Mouse (Mus musculus): ENCODE data around the gene Xrcc5.

Xrcc5 gene

DNA sequence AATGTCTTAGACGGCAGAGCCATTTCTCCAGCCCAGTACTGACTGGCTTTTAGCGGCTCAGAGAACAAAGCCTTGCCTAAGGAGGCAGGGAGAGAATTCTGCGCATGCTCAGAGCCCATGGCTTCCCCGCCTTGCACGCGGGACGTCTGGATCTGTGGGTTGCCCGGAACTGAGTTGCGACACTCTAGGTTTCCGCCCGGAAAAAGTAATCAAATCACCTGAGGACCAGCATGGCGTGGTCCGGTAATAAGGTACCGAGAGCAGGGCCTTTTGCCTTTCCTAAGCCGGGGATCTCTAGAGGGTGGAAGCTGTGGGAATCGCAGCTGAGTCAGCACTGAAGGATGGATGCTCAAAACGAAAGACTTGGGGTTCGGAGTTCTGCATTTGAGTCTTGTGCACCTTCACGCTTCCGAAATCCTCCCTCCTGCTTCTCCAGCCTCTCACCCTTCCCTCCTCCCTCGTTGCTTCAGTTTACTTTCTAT, at the start of gene Xrcc5:
Gene Xrcc5, plus strand, starts transcription at position 105 of the 482 bp plus-strand sequence.
- DNase-seq = peak; percentile 92

DNA sequence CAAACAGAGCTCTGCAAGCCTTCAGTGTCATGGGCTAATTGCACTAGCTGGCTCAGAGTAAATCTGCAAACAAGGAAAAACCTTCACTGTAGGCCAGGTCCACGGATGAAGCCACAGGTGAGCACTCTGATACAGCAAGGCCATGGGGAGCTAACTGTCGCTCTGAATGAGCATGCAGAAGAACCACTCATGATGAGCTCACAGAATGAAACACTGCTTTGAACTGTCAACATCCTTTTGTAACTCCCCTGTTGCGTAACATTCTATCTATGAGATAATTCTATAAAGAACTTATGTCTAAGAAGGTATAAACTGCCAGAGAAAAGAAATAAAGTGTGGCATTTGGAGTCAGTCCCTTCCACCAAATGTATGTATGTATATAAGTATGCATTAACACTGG, 44.1 kb upstream of the Xrcc5 start:
- no peak for DNase-seq

DNA sequence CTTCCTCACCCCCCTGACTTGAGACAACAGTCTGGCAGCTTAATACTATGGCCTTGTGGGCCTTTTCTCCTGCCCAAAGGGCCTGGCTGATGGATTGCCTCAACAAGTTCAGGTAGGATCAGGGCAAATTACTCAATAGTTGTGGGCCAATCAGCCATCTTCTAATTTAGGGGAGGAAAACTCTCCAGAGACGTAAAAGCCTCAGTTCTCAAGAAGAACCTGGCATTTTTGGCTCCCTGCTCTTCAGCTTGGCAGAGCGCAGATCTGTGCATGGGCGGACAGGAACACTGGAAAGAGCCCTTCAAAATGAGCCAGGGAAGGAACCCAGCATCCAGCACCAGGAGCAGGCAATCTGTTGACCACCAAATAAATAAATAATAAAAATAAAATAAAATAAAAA, 29.1 kb upstream of the Xrcc5 start:
- no peak for DNase-seq

DNA sequence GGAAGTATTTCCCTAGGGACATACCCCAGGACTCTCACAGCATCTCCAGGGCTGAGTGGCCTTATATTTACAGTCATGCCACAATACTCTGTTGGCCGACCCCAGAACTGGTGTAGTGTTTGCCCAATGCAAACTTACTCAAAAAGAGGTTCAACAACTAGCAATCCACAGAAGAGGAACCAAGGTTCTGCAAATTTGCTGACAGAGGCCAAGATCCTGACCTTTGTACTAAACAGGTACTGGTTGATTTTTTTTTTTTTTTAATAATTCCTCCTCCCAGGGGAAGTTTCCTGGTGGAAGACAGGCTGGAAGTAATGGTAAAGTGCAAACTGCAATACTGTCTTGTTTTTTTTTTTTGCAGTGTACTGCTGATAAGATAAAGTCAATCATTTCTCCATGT, 24.6 kb upstream of the Xrcc5 start:
- no peak for DNase-seq

DNA sequence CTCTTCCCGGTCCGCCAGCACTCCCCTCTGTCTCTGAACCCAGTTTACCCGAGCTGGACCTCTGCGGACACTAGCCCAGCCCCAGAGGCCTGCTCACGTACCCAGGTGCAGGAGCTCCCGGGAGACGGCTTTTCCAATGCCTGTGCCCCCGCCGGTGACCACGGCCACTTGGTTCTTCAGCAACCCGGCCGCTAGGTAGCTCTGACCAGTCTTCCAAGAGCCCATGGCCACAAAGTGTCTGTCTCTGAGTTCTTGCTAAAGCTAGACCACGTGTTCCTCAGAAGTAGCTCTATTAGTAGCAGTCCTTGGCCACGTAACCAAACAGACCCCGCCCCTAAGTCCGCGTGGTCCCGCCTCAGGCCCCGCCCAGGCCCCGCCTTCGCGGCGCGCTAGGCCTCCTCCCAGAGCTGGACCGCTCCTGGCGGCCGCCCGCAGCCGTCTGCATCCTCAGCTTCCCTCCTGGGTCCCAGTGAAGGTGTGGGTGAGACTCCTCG, 23.2 kb upstream of the Xrcc5 start, which contains the start of the genes Pecr and Tmem169:
Gene Pecr, minus strand, starts transcription at position 323 of the 494 bp plus-strand sequence.
Gene Tmem169, plus strand, starts transcription at position 378 of the 494 bp plus-strand sequence.
- DNase-seq = peak; percentile 81

DNA sequence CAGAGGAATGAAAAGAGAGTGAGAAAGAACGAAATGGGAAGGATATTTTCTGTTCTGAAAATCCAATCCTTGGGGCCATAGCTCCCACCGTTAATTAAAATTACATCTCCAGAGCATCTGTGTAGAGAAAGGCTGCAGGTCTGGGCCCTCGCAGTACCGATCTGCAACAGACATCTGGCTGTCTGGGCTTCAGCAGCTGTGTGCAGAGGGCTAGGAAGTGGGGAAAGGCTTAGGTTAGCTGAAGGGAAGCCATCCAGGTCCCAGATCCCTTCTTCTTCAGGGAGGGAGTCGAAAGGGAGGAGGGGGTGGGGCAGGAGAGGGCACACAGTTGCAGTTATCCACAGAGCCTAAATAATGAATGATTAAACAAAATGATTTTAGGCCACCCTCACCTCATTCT, 22.7 kb upstream of the Xrcc5 start:
- DNase-seq = no peak

DNA sequence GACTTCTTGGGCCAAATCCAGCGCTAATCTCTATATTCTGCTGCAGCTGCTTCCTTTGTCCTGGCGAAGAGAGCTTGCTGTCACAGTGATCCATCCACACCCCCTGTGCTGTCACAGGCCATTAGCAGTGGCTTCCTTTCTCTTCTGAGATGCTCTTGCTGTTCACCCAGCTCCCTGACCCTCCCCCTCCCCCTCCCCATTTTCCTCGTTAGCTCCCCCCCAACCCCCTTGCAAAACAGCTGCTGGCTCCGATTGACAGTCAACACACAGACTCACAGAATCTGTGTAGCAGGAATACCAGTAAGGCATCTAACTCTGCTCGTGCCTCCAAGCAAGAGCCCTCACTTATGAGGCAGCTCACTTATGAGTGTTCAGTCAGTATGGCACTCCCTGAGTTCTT, 20.3 kb upstream of the Xrcc5 start:
- no peak for DNase-seq

DNA sequence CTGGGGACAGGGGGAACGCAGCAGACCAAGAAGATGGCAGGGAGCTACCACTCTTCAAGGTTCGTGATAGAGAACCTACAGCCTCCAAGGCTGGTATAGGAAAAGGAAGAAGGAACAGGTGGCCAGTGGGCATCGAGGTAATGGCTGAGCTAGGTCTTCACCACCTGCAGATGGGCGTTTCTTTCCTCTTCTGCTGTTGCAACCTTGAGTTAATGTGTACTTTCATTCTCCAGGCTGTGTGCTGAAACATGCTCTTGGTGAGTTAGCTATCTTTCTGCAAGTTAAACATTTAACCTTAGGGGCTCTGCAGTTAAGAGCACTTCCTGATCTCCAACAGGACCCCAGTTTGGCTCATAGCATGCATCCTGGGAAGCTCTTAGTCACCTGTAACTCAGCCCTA, 19.3 kb upstream of the Xrcc5 start:
- no peak for DNase-seq

DNA sequence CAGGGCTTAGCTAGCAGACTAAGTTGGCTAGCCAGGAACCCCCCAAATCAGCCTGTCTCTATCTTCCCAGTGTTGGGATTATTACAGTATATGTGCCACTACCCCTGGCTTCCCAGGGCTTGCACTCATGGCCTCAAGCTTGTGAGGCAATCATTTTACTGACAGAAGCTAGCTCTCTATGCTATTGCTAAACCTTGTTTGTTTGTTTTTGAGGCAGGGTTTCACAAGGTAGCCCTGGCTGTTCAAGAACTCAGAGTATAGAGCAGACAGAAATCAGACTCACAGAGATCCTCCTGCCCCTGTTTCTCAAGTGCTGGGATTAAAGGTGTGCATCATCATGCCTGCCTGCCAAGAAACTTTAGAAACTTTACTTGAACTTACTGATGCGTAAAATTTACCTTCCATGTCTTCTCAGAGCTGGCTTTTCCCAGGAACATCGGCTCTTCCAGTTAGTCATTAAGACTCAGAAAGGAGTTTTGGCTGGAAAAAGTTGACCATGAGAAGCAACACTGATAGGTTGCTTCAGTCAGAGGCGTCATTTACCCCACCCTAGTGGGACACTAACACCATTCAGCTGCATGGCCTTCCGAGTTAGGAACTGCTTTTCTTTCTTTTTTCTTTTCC, 18.6 kb upstream of the Xrcc5 start:
- no peak for DNase-seq

DNA sequence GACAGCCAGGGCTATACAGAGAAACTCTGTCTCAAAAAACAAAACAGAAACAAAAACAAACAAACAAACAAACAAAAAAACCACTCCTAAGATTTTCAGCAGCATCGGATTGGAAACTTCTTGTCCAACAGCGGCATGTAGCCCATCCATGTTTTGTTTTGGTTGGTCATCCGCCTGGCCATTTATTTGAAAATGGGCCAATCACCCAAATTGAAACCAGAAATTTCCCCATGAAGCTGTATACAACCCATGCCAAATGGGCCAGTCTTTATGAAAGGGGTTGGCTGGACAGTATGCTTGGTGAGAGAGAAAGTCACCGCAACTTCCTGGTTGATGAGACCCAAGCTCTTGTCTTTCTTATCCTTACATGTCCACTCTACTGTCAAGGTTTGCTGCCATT, 16.3 kb upstream of the Xrcc5 start:
- no peak for DNase-seq

DNA sequence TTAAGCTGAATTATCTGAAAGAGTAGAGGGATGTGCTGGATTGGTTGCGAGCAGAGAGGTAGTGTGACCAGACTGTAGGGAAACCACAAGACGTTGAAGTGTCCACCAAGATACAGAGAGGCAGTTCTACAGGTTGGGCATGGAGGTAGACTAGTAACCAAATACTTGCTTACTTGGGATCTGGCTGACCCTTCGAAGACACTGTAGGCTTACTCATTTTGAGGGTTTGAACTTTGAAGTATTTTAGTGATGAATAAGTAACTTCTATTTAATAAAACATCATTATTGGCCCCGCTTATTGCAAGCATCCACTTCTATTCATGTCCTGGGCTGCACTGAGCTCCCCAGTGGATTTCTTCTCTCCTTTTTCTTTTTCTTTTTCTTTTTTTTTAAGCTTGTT, 15.8 kb upstream of the Xrcc5 start:
- no peak for DNase-seq

DNA sequence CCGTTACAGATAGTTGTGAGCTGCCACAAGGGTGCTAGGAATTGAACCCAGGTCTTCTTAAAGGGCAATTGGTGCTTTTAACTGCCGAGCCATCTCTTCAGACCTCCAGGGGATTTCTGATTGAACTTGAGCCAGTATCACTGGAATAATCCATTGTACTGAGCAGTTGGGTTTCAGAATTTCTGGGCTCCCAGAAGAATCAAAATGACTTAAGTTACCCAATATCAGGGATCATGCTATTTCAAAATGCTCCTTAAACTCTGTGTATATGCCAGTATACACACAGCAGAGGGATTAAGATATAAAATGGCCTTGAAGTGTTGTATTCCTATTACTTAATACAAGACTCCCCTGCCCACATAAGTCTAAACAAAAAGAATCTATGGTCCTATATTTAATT, 15.3 kb upstream of the Xrcc5 start:
- no peak for DNase-seq

DNA sequence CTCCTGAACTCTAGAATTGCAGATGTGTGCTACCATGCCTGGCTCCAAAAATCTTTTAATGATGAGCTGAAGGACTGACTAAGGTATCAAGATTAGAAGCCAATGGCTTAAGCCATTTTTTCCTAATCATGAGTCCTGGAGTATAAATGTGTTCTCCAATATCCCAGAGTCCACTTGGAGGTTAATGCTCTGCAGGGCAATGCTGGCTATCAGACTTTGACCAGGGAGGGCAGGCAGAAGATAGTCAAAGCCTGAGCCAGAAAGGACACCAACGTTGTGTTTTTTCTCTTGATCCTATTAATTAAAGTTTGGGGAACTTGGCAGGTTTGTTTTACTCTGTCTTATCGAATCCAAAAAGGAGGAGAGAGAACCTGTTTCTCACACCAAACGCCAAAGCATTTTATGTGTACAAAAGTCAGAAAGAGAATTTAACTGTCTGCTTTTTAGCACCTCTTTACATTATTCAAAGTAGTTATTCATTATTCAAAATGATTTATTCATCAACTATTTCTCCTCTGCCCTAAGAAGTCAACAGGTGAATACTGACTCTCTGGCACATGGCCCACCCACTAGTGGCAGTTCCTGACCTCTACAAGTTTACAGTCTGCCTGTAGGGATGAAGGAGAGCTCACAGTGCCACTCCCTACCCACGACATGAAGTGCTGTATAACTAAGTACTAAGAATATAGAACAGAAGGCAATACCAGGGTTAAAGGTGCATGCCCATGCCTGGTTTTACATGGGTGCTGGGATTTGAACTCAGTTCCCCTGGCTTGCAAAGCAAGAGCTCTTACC, 13.2 kb upstream of the Xrcc5 start:
- no peak for DNase-seq

DNA sequence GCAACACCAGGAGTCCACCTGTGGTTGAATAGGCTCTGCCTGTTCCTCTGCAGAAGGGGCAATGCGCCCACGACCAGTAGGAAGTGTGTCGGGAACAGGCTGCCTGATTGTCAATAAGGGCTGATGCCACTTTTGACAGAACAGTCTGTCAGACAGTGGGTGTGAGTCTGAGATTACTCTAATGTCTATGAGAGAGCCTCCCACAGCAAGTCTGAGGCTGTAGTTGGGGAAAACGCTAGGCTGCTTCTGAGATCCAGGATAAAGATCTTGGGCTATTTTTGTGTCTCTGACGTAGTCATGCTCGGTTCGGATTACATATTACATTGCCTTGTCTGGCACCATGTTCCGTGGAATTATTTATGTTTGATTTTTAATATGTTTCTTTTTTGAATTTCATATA, 11.5 kb upstream of the Xrcc5 start:
- DNase-seq = no peak

DNA sequence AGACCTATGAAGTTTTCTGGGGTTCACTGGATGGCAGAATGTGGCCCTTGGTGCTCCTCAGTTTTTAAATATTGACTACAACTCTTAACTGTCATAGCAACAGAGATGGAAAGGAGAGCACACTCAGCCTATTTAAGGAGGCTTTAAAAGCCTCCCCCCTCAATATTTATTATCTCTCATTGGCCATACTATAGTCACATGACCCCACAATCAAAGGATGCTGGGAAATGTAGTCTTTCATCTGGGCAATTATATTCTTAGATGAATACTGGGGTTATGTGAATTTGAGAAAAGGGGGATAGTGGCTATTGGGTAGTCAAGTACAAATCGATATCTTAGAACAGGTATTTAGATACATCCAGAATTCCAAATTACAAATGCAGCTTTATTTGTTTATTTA, 5.4 kb upstream of the Xrcc5 start:
- no peak for DNase-seq

DNA sequence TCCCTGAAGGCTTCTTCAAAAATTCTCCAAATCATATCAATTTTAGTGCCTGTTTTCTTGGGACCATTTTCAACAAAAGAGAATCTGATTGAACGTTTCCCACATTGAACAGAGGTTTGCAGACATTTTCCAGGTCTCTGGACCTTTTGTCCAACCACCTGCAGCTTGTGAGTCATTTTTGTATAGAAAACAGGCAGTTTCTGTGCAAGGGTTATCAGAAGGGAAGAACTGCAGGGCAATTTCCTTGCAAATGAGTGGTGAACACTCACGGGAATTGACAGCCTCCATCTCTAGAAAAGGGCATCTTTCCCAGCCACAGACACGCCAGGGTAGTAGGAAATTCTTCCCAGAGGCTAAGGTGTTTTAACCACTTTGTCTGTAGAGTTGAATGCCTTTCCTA, 980 bp upstream of the Xrcc5 start:
- no peak for DNase-seq

DNA sequence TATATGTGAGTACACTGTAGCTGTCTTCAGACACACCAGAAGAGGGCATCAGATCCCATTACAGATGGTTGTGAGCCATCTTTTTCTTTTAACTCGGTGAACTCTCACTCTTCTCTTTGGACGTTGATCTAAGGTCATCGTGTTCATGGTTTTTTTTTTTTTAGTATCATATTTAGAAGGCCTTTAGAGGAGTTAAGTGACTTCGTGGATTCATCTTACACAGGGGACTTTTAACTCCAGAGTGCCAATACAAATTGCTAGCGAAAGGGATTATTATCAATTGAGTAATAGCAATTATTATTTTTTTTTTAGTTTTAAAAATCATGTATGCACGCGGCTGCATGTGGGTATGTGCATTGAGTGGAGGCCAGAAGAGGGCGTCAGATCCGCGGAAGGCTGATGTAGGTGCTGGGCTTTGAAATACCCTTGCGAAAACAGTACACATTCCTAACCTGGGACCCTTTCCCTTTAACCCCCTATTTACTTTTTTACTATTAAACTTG, 491 bp upstream of the Xrcc5 start:
- peak; percentile 74 for DNase-seq

DNA sequence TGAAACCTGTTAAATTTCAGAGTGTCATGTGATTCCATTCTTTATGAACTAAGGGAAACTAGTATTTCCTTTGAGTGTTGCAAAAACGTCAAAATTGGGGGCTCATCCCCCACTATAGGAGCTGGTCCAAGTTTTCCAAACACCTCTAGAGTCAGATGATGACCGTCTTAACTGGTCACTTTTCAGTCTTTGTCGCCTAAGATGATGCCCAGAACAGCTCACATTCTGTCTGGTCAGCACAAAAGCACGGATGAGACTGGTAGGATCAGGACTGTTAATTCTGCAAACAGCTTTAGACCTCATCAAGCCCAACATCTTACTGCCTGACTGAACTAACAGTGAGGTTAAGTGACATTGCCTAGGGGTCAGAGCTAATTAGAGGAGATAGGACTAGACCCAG, 1.7 kb downstream of the Xrcc5 start:
- no peak for DNase-seq

DNA sequence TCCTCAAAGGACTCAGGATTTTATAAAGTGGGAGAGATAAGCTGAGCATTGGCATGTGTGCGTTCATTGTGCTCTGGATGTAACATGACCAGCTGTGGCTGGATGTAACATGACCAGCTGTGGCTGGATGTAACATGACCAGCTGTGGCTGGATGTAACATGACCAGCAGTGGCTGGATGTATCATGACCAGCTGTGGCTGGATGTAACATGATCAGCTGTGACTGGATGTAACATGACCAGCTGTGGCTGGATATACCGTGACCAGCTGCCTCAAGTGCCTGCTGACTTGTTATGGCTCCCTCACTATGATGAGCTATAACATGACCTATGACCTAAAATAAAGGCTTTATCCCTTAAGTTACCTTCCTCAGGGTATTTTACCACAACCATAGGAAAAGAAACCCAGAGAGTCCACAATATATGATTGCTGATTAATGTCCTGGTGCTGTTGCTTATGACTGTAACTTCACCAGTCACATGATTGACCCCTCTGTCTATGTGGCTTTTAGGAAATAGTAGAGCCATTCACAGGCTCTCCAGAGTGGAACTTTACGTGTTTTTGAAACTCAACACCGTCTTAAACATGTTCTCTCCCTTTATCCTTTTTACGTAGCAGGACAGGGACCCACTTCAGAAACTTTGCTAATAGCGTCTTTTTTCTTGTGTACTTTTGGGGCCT, 2.7 kb downstream of the Xrcc5 start:
- no peak for DNase-seq

DNA sequence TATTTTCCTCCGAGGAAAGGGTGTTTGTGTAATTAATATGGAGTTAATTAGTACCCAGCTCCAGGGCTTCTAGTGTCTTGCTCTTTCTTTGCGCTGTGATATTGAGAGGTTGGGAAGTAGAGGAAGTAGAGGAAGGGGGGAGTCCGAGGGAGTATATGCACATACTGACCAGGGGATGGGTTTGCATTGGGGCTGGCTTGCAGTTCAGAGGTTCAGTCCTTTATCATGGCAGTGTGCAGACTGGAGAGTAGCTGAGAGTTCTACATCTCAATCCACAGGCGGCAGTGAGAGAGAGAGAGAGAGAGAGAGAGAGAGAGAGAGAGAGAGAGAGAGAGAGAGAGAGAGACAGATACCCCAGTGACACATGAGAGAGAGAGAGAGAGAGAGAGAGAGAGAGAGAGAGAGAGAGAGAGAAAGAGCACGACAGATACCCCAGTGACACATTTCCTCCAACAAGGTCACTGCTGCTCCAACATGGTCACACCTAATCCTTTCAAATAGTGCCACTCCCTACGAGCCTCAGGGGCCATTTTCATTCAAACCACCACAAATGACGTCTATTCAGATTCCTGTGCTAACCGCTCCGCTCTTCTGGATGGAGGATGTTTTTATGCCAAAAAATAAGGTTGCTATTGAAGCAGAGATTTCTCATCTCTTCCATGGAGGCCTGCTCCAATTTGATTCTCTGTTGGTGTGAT, 5.6 kb downstream of the Xrcc5 start:
- no peak for DNase-seq

DNA sequence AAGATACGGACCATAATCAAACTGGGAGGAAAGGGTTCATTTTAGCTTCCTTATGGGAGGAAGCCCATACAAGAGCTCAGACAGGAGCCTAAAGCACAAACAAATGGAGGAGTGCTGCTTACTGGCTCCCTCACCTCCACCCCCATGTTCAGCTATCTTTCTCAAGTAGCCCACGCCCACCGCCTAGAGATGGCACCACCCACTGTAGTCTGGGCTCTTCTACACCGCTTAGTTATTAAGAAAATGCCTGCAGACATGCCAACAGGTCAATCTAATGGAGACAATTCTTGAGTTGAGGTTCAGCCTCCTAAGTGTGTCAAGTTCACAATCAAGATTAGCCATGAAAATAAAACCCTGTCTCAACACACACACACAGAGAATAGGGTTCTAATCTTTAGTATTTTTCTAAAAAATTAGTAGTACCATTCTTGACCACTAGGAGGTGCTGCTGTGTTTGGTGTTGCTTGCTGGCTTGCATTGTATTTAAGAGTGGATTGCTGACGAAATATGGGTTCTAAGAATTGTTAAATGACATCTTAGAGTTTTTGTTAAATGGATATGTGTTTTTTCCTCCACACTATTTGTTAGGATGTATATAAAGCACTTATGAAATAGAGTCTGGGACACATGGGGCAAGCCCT, 6.3 kb downstream of the Xrcc5 start:
- DNase-seq = no peak

DNA sequence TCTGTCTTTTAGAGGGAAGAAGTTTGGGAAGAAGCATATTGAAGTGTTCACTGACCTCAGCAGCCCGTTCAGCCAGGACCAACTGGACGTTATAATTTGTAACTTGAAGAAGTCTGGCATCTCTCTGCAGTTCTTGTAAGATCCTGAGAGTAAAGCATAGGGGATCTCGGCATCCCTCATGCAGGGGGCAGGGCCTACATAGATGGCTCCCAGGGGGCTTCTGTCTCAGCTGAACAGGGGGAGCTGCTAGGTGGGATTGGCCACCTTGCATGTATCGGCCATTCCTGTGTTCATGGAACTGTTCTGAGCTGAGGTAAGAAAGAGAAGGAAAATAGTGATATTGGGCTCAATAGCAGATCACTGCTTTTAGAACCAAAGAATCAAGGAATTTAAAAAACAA, 8.2 kb downstream of the Xrcc5 start:
- DNase-seq = no peak
